Mouse (Mus musculus) mature B cell (primary cell): ENCODE measurements around the gene Dnajc14.
"Not testable (repeated sequence)": the region's sequence is repeated elsewhere in the genome, so short reads cannot be mapped to it uniquely, and the experiment has no call there.

Experiments
- in situ Hi-C: fragments of 300-500 bp; cut with MboI; formaldehyde crosslinking; loops from 2 replicates; pipeline ENCODE4 v1.14.3; 2019

The Dnajc14 gene

DNA sequence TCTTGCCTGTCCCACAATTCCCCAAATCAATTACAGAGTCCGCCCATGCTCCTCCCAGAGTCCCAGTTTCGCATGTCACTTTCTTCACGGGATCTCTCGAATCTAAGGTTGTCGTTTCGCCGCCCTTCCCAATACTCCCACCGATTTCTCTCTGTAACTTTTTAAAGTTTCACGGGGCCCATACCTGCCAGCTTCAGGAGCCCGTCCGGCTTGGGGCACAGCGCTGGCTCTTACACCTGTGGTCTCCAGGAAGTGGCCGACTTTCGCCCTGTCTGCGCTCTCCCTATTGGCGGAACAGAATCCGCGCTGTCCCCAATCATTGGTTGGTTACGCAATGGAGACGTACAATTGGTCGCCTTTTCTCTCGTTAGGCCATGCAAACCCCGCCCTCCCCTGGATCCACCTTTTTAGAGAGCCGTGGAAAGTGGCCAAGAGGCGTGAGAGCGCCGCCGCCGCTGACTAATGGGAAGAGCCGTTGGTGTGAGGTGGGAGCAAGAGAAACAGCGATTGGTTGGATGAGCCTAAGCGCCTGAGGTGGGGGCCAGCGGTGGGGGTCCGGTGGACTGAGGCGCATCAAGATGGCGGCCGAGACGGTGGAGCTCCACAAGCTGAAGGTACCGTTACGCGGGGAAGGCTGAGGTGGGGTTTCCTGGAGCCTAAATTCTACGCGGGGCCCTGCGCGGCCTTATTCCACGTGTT lies 17.6 kb downstream of the Dnajc14 start, which contains the start of gene Ormdl2:
Ormdl2 (minus strand) TSS at position 288 of the 699 bp plus-strand sequence.
- in situ Hi-C loops, result no loop called here

DNA sequence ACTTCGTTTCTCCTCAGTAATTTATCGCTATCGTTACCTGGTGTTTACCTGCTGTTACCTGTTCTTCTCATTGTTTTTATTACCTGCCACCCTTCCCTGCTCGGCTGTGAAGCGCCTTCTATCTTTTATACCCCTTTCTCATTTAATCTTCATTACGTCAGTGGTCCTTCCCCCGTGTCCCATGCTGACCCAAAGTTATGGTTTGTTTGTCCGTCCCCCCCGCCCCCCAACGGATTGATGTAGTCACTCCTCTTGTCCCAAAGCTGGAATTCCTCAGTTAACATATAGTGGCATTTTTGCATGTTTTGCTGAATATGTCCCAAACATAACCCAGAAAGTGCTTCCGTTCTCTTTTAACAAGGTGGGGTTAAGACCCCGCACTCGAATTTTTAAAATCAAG lies 18.3 kb downstream of the Dnajc14 start:
- in situ Hi-C loops, result no loop called here

DNA sequence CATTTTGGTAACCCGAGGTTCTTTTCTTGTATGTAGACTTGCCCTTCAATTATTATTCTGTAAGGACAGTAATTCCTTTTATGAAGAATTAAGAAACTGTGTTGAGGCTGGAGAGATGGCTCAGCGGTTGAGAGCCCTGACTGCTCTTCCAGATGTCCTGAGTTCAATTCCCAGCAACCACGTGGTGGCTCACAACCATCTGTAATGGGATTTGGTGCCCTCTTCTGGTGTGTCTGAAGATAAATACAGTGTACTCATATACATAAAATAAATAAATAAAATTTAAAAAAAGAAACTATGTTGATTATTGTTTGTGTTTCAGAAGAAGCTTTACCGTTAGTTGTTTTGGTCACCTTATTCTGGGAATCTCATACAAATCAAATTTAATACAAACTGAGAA lies 19.2 kb downstream of the Dnajc14 start:
- in situ Hi-C loops, result not testable (repeated sequence)

DNA sequence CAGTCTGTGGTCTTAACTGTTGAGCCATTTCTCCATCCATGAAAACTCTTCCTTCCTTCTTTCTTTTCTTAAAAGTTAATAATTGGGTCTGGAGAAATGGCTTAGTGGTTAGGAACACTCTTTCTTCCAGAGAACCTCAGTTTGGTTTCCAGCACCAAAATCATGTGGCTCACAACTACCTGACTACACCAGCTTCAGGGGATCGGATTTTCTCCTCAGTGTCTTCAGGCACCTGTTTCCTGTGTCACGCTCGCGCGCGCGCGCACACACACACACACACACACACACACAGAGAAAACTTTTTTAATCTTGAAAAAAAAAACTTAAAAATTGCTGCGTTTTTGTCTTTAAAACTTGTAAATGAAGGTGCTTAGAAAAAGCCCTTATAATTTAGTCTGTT lies 20.0 kb downstream of the Dnajc14 start:
- in situ Hi-C loops, result no loop called here

DNA sequence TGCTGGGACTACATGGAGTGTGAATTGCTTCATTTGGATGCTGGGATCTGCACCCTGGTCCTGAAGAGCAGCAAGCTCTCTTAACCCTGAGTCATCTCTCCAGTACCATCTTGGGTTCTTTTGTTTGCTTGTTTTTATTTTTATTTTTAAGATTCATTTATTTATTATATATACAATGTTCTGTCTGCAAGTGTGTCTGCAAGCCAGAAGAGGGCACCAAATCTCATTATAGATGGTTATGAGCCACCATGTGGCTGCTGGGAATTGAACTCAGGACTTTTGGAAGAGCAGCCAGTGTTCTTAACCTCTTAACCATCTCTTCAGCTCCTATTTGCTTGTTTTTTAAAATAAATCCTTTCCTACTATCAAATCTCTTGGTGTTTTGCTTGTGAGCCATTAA lies 33.5 kb downstream of the Dnajc14 start:
- in situ Hi-C loops, result loop anchor here (5.0 kb wide), 1 partner anchor 50 kb away; no protein-coding TSS in a partner anchor

DNA sequence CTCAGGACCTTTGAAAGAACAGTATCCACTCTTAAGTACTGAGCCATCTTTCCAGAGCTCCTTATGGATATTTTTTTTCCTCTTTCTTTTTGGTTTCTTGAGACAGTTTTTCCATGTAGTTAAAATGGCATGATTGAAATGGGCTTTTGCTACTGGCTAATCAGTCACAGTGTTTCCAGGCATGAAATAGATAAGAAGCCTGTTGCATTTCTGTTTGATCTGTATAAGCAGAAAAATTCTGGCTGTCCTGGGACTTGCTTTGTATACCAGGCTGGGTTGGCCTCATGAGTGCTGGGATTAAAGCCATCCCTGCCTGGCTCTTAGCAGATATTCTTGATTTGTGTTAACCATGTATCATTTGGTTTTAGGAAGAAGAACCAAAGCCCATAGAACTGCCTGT lies 35.6 kb downstream of the Dnajc14 start:
- in situ Hi-C loops, result loop anchor here (5.0 kb wide), 1 partner anchor 48 kb away; no protein-coding TSS in a partner anchor

DNA sequence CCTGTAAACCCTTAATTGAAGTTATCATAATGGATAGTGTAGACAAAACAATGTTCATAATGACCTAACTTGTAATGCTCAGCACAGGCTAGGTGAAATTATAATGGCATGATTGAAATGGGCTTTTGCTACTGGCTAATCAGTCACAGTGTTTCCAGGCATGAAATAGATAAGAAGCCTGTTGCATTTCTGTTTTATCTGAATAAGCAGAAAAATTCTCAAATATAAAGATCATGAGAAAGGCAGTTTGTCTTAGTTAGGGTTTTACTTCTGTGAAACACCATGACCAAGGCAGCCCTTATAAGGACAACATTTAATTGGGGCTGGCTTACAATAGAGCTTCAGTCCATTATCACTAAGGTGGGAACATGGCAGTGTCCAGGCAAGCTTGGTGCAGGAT lies 36.8 kb downstream of the Dnajc14 start:
- in situ Hi-C loops, result no loop called here

DNA sequence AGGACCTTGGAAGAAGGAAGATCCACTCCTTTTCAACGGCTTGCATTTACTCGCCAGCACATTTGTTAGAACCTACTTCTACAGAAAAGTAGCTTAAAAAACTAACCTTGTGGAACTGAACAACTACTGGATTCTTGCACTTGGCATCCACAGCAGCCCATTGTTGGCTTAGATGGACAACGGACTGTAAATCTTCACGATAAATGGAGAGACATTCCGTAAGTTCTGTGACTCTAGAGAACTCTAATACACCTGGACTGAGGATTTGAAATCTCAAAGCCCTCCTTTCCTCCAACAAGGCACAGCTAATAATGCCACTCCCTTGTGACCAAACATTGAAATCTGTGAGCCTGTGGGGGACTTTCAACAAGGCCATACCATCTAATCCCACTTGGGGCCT lies 39.4 kb downstream of the Dnajc14 start:
- in situ Hi-C loops, result no loop called here

DNA sequence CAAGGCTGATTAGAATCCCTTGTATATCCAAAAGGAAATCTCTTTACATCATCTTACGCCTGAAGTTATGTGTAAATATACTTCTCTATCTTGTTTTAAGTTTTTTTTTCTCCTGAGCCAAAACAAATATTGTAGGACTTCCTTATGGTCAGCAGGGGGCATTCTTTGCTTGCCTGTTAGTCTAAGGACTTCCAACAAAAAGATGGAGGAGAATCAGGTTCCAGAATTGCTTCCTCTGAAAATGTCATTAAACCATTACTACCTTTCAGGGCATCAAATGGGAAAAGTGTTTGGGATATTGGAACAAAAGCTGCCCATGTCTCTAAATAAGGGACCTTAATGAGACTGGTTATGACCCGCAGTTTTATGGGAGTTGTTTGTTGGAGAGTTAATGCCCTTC lies 41.7 kb downstream of the Dnajc14 start:
- in situ Hi-C loops, result no loop called here

DNA sequence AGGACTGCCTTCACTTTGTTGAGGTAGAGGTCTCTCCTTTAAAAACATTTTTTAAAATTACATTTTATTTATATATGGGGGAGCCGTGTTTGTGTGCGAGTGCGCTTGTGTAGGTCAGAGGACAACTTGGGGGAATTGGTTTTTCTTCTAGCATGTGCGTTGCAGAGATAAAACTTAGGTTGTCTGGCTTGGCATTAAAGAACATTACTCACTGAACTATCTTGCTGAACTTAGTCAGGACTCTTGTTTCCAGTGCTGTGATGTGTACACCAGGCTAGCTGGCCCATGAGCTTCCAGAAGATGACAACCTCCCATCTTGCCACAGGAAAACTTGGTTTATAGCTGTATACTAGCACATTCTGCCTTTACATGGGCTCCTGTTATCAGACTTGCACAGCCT lies 42.8 kb downstream of the Dnajc14 start:
- in situ Hi-C loops, result no loop called here

DNA sequence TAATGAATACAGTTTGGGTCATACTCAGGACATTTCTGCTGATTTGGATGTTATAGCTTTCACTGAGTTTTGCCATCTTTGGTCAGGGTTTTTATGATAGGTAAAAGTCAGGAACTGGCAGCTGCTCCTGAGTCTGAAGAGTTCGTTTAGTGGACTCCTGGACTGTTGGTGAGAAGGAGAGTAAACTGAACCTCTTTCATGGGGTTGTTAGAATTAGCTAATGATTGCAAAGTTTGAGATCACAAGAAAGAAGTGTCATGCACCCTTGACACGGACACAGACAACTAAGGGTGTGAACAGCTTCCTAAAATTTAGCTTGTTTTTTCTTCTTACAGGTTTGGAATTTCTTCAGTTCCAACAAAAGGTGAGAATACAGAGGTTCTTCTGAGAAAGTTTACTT lies 44.6 kb downstream of the Dnajc14 start:
- in situ Hi-C loops, result no loop called here

DNA sequence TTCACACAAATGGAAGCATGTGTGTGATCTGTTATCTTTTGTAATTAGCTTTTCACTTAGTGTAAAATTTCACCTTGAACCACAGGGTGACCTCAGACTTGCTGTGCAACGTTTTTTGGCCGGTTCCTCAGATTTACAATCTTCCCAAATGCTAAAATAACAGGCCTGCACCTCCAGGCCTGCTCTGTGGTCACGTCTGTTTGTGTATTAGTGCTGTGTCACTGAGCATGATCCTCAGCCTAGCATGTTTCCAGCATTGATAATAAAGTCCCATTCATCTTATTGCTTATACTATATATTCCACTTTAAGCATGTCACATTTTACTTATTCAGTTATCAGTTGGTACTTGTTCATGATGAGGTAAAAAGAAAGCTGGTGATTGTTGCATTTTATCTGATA lies 46.5 kb downstream of the Dnajc14 start:
- in situ Hi-C loops, result no loop called here

DNA sequence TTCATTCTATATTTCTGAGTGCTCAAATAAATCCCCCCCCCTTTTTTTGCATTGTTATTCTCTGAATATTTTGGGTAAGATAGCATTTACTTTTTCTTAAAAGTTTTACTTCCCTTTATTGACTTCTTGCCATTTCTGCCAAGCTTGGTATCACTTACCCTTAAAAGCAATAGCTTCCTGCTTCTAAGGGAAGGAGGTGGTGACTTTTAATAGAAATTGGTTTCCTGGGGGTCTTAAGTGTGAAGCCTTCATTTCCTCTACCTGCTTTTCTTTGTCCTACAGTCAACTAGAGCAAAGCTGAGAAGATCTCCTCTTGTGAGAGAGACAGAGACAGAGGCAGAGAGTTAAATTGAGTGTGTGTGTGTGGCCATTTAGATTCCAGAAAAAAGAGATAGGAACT lies 57.3 kb downstream of the Dnajc14 start:
- in situ Hi-C loops, result no loop called here

DNA sequence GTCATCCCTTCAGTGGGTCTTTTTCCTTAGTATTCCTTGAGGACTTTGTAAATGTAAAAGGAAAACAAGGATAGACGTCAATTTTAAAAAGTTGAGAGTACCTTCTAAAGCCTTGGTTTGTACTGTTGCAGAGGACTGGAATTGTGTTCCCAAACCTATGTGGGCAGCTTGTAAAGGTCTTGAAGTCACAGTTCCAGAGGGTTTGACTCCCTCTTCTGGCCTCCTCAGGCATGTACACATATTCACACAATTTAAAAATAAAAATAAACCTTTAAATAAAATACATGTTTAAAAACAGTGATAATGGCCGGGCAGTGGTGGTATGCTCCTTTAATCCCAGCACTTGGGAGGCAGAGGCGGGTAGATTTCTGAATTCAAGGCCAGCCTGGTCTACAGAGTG lies 62.2 kb downstream of the Dnajc14 start:
- in situ Hi-C loops, result no loop called here

DNA sequence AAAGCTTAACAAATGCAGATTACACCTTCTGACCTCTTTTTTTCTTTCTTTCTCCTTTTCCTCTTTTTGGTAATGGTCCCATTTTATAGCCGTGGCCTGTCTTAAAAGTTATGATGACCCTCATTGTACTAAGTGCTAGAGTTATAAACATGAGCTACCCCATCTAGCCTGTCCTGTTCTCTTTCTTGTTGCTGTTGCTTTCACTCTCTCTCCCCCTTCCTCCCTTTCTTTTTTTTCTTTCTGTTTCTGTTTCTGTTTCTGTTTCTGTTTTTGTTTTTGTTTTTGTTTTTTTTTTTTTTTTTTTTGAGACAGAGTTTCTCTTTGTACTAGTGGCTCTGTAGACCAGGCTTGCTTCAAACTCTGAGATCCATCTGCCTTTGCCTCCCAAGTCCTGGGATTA lies 62.7 kb downstream of the Dnajc14 start:
- in situ Hi-C loops, result no loop called here
